Mouse (Mus musculus) hindbrain, embryonic 15.5 days (tissue): ENCODE data around the gene Cdc25b. TPM values are rescaled to one million over a fixed set of nuclear protein-coding genes. Genes with fewer than 3 reads are reported as not detected.

Experiments
- ATAC-seq: fragments of 200-750 bp; cut with Nextera tagmentation; 2 replicates; pipeline ENCODE4 v1.8.0; 2017; ENCODE audit warnings: low read depth, moderate number of reproducible peaks, moderate TSS enrichment; ENCODE audit not compliant: low FRiP score
- H3K27ac ChIP-seq: fragments of 300-500 bp; sonication (generic); replicated peaks from 2 replicates; pipeline ENCODE4 v1.5.1; 2015; ENCODE audit warnings: mild to moderate bottlenecking, inconsistent platforms
- H3K27me3 ChIP-seq: fragments of 300-500 bp; sonication (generic); 2 replicates; pipeline ENCODE4 v1.6.1; 2015; ENCODE audit warnings: control low read depth, inconsistent platforms
- H3K36me3 ChIP-seq: fragments of 300-500 bp; sonication (generic); 2 replicates; pipeline ENCODE4 v1.6.1; 2015; ENCODE audit warnings: control low read depth, inconsistent platforms
- H3K4me1 ChIP-seq: fragments of 300-500 bp; sonication (generic); replicated peaks from 2 replicates; pipeline ENCODE4 v1.6.1; 2015; ENCODE audit warnings: control low read depth, inconsistent platforms
- H3K4me2 ChIP-seq: fragments of 300-500 bp; sonication (generic); 2 replicates; pipeline ENCODE4 v1.6.1; 2015; ENCODE audit warnings: moderate library complexity, mild to moderate bottlenecking, inconsistent platforms
- H3K4me3 ChIP-seq: fragments of 300-500 bp; sonication (generic); 2 replicates; pipeline ENCODE4 v1.5.1; 2015; ENCODE audit warnings: mild to moderate bottlenecking, inconsistent platforms
- H3K9ac ChIP-seq: fragments of 300-500 bp; sonication (generic); 2 replicates; pipeline ENCODE4 v1.6.1; 2015; ENCODE audit warnings: inconsistent platforms
- H3K9me3 ChIP-seq: fragments of 300-500 bp; sonication (generic); 2 replicates; pipeline ENCODE4 v1.6.1; 2016; ENCODE audit warnings: control low read depth, inconsistent platforms
- WGBS: fragments of 180-500 bp; shearing (Covaris S2); methylation state at CpG from one replicate; pipeline ENCODE4 v1.1.7; 2015; 5-methylcytosine and 5-hydroxymethylcytosine counted together
- polyA plus RNA-seq: library from polyadenylated mRNA; unstranded; fragments of >200 nt; fragmentation: Nextera tagmentation; extraction: Ambion mirVana; gene quantifications from 2 replicates; pipeline ENCODE4 v1.2.1, GENCODE M21; 2015

The Cdc25b gene
- polyA plus RNA-seq, 1 experiment from 2014 or later: 29.2 TPM

- Histone ChIP-seq H3K27ac (no peak overlapping the region), H3K36me3 (0 out of 2 replicates have a peak, but pooled peaks cover 2% of the 10 kb centered on the region), H3K4me2 (no peak overlapping the region), H3K27me3 (no peaks in the 10 kb centered on the region), H3K9ac (no peak overlapping the region), H3K9me3 (no peaks in the 10 kb centered on the region), H3K4me1 (peaks cover 2% of the 10 kb centered on the region; the same call in 1 of the 2 replicates), H3K4me3 (no peak overlapping the region)
- whole genome bisulfite sequencing: 95% methylated on average over 2 of the region's 2 CpGs
- no peak for ATAC-seq
These were observed 20.6 kb upstream of the Cdc25b start for GRCm38 (mm10) chr2:131166172-131166571.

- WGBS: 85% methylated on average over 6 of the region's 6 CpGs
- ATAC-seq: no peak
These were observed 18.8 kb upstream of the Cdc25b start for GRCm38 (mm10) chr2:131167984-131168383.

DNA sequence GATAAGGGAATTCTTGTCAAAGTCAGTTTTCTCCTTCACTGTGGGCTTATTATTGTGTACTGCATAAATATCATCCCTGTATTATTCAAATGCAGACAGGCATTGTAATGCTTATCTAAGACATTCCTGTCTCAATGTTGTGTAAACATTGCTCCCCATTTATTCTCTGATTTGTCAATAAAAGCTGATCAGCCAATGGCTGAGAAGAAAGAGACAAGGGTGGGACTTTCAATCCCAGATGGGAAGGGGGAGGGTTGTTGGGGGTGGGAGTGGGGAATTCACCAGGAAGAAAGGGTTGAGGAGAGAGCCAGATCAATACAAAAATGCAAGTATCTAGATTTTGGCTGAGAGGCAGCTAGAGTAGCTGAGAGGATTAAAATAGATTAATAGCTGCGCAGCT lies 17.8 kb upstream of the Cdc25b start:
- Histone ChIP-seq H3K9me3 (no peaks in the 10 kb centered on the region), H3K4me1 (peaks cover 12% of the 10 kb centered on the region), H3K4me3 (no peak overlapping the region), H3K4me2 (no peak overlapping the region), H3K27ac (no peak overlapping the region), H3K27me3 (peaks cover 20% of the 10 kb centered on the region), H3K36me3 (0 out of 2 replicates have a peak, but pooled peaks cover 2% of the 10 kb centered on the region), H3K9ac (no peak overlapping the region)
- ATAC-seq: no peak
- WGBS: 79% methylated on average over 1 of the region's 1 CpGs

More at GRCm38 (mm10) chr2:131167984-131168383, 18.8 kb upstream of the Cdc25b start:
- Histone ChIP-seq H3K9ac (no peak overlapping the region), H3K36me3 (0 out of 2 replicates have a peak, but pooled peaks cover 2% of the 10 kb centered on the region), H3K4me2 (no peak overlapping the region), H3K4me1 (0 out of 2 replicates have a peak, but pooled peaks cover 6% of the 10 kb centered on the region), H3K4me3 (no peak overlapping the region), H3K9me3 (no peaks in the 10 kb centered on the region), H3K27ac (no peak overlapping the region), H3K27me3 (peaks cover 16% of the 10 kb centered on the region)

DNA sequence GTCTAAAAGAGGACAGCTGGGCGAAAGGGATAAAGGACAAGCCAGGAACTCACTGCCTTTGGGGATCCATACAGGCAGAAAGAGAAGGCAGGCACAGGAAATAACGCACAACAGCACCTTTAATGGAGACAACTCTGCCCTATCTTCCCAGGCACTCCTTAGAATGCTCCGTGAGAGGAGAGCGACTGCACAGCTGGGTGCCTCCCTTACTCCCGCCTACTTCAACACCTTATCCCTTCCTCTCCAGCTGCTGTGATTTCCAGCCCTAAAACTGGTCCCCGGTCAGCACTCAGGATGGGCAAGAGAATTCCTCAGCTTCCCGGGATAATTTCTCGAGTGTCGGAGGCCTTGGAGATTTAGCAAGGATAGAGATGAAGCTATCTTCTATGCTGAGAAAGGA lies 15.8 kb upstream of the Cdc25b start:
- Histone ChIP-seq H3K9ac (no peak overlapping the region), H3K36me3 (peaks cover 4% of the 10 kb centered on the region; the same call in 1 of the 2 replicates), H3K4me2 (no peak overlapping the region), H3K4me1 (peaks cover 32% of the 10 kb centered on the region), H3K27ac (no peak overlapping the region), H3K9me3 (no peaks in the 10 kb centered on the region), H3K27me3 (peaks cover 20% of the 10 kb centered on the region), H3K4me3 (no peak overlapping the region)
- ATAC-seq: no peak
- WGBS: 24% methylated on average over 9 of the region's 9 CpGs

DNA sequence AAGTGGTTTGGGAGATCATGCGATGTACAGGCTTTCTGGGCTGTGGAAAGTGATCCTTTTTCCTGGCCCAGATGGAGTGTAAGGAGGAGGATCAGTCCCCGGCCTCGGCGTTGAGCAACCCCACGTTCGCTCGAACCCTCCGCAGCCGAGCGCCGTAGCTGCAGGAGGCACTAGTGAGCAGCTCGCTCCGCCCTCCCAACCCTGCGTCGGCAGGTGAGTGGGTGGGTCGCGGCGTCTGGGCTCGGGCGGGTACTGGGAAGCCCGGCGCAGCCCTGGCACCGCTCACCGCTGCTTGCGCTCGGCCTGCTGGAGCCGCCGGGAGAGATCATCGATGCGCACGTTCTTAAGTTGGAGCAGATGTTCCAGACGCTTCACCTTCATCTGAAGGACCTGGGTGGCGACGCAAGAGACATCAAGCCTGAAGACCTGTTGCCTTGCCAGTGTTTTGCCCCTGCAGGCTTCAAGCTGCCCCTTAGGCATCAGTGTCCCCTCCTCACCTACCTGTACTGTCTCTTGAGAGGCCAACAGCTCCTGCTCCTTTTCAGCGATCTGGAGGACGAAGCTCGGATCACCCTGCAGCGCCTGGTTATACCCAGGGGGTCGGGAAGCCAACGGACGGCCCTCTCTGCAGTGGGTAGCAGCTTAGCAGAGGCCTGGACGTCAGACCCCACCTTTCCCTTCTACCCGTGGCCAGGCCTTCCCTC lies 15.2 kb upstream of the Cdc25b start:
- Histone ChIP-seq H3K9me3 (no peaks in the 10 kb centered on the region), H3K4me2 (peak overlapping the region; percentile 40), H3K4me3 (no peak overlapping the region), H3K4me1 (peaks cover 38% of the 10 kb centered on the region), H3K27me3 (peaks cover 20% of the 10 kb centered on the region), H3K9ac (no peak overlapping the region), H3K27ac (no peak overlapping the region), H3K36me3 (peaks cover 6% of the 10 kb centered on the region; the same call in 1 of the 2 replicates)
- 13% methylated on average over 38 of the region's 43 CpGs for WGBS
- no peak for ATAC-seq

- H3K36me3 ChIP-seq: peaks cover 6% of the 10 kb centered on the region; the same call in 1 of the 2 replicates
- no peak overlapping the region for H3K4me3 ChIP-seq
- WGBS: 45% methylated on average over 9 of the region's 9 CpGs
- H3K4me1 ChIP-seq: peaks cover 45% of the 10 kb centered on the region
- H3K9me3 ChIP-seq: no peaks in the 10 kb centered on the region
- no peak overlapping the region for H3K27ac ChIP-seq
- no peak overlapping the region for H3K9ac ChIP-seq
- ATAC-seq: no peak
- peaks cover 20% of the 10 kb centered on the region for H3K27me3 ChIP-seq
- H3K4me2 ChIP-seq: no peak overlapping the region
These were observed 14.4 kb upstream of the Cdc25b start for GRCm38 (mm10) chr2:131172322-131172721.

DNA sequence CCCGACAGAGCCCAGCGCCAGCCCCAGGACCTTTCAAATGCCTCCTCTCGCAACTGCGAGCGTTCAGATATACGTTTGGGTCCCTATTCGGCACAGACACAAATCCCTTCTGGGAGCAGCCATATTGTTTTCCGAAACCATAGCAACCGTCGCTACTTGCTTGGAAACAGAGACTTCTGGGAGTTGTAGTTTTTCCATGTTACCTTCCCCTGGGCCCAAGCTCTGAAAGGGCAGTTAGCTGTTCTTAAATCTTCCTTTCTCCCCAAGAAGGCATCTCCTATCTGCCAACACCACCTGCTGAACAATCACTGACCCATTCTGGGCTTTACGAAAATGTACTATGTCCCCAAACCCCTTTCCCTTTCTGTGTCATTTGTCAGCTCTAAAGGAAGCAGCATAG lies 12.0 kb upstream of the Cdc25b start:
- H3K9me3 ChIP-seq: no peaks in the 10 kb centered on the region
- no peak overlapping the region for H3K27ac ChIP-seq
- peak overlapping the region; percentile 44 for H3K4me3 ChIP-seq
- H3K36me3 ChIP-seq: peaks cover 6% of the 10 kb centered on the region; the same call in 1 of the 2 replicates
- H3K27me3 ChIP-seq: peaks cover 20% of the 10 kb centered on the region
- WGBS: 5% methylated on average over 11 of the region's 11 CpGs
- H3K9ac ChIP-seq: 0 out of 2 replicates have a peak overlapping the region, but pooled peaks have one; percentile 24
- H3K4me2 ChIP-seq: peak overlapping the region; percentile 89
- ATAC-seq: peak; percentile 52
- peaks cover 63% of the 10 kb centered on the region for H3K4me1 ChIP-seq

- Histone ChIP-seq H3K36me3 (peaks cover 5% of the 10 kb centered on the region; the same call in 1 of the 2 replicates), H3K4me3 (no peak overlapping the region), H3K4me2 (0 out of 2 replicates have a peak overlapping the region, but pooled peaks have one; percentile 89), H3K4me1 (peaks cover 63% of the 10 kb centered on the region), H3K9ac (no peak overlapping the region), H3K27ac (0 out of 2 replicates have a peak overlapping the region, but pooled peaks have one; percentile 9), H3K9me3 (no peaks in the 10 kb centered on the region), H3K27me3 (peaks cover 20% of the 10 kb centered on the region)
- no peak for ATAC-seq
- WGBS: 76% methylated on average over 3 of the region's 3 CpGs
These were observed 11.3 kb upstream of the Cdc25b start for GRCm38 (mm10) chr2:131175286-131175944.

- ATAC-seq: no peak
- Histone ChIP-seq H3K27me3 (peaks cover 20% of the 10 kb centered on the region), H3K9ac (no peak overlapping the region), H3K4me3 (no peak overlapping the region), H3K4me2 (no peak overlapping the region), H3K27ac (no peak overlapping the region), H3K9me3 (no peaks in the 10 kb centered on the region), H3K4me1 (peaks cover 63% of the 10 kb centered on the region), H3K36me3 (peaks cover 3% of the 10 kb centered on the region; the same call in 1 of the 2 replicates)
- WGBS: 87% methylated on average over 1 of the region's 1 CpGs
These were observed 10.8 kb upstream of the Cdc25b start for GRCm38 (mm10) chr2:131175945-131176309.

DNA sequence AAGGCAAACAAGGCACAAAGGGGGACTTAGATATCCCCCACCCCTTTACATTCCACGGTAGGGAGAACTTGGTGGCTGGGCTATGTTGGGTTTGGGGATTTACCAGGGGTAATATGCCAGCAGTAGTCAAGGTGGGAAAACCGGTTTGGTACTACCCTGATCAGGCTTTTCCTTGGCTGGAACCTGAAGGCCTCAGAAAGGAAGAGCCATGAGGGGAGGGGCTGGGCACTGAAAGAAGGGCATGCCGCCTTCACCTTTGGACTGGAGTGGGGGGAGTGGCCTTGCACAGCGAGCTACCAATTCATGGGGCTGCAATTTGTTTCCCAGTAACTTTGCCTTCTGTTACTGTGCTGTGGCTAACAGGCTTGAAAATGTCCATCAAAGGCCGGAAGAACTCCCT lies 10.3 kb upstream of the Cdc25b start:
- Histone ChIP-seq H3K4me1 (peaks cover 62% of the 10 kb centered on the region), H3K9ac (no peak overlapping the region), H3K36me3 (peaks cover 3% of the 10 kb centered on the region; the same call in 1 of the 2 replicates), H3K9me3 (no peaks in the 10 kb centered on the region), H3K4me2 (peak overlapping the region; percentile 94), H3K4me3 (0 out of 2 replicates have a peak overlapping the region, but pooled peaks have one; percentile 58), H3K27me3 (peaks cover 18% of the 10 kb centered on the region), H3K27ac (no peak overlapping the region)
- 64% methylated on average over 5 of the region's 5 CpGs for WGBS
- no peak for ATAC-seq

GRCm38 (mm10) chr2:131177932-131178331 lies 8.8 kb upstream of the Cdc25b start:
- Histone ChIP-seq H3K36me3 (peaks cover 3% of the 10 kb centered on the region; the same call in 1 of the 2 replicates), H3K9me3 (no peaks in the 10 kb centered on the region), H3K27ac (0 out of 2 replicates have a peak overlapping the region, but pooled peaks have one; percentile 22), H3K27me3 (peaks cover 4% of the 10 kb centered on the region; the same call in 1 of the 2 replicates), H3K4me3 (peak overlapping the region; percentile 58), H3K4me2 (peak overlapping the region; percentile 94), H3K9ac (peak overlapping the region; percentile 36), H3K4me1 (peaks cover 58% of the 10 kb centered on the region)
- 75% methylated on average over 9 of the region's 9 CpGs for WGBS
- ATAC-seq: no peak

GRCm38 (mm10) chr2:131178828-131179245 lies 7.9 kb upstream of the Cdc25b start:
- Histone ChIP-seq H3K4me1 (peaks cover 52% of the 10 kb centered on the region), H3K9ac (peak overlapping the region; percentile 89), H3K9me3 (no peaks in the 10 kb centered on the region), H3K27ac (peak overlapping the region; percentile 94), H3K4me3 (peak overlapping the region; percentile 58), H3K4me2 (peak overlapping the region; percentile 94), H3K27me3 (no peaks in the 10 kb centered on the region), H3K36me3 (peaks cover 3% of the 10 kb centered on the region; the same call in 1 of the 2 replicates)
- 22% methylated on average over 26 of the region's 26 CpGs for WGBS
- ATAC-seq: no peak
